Mouse (Mus musculus) cerebellum, adult 2 months (tissue): ENCODE results near the gene Fam32a.
A peak's percentile ranks its signal among the peaks of the same experiment; 100 is the strongest.

Experiments
- CTCF ChIP-seq: fragments of 200-500 bp; IDR thresholded peaks from 2 replicates; pipeline ENCODE4 v1.5.1; 2011; ENCODE audit warnings: low read depth, mild to moderate bottlenecking, control low read depth, low read length, moderate library complexity, borderline replicate concordance; ENCODE audit not compliant: insufficient read depth
- POLR2A ChIP-seq: fragments of 200-500 bp; IDR thresholded peaks from 2 replicates; pipeline ENCODE4 v1.6.1; 2011; ENCODE audit warnings: low read length, control low read depth, borderline replicate concordance; ENCODE audit not compliant: insufficient read depth

DNA sequence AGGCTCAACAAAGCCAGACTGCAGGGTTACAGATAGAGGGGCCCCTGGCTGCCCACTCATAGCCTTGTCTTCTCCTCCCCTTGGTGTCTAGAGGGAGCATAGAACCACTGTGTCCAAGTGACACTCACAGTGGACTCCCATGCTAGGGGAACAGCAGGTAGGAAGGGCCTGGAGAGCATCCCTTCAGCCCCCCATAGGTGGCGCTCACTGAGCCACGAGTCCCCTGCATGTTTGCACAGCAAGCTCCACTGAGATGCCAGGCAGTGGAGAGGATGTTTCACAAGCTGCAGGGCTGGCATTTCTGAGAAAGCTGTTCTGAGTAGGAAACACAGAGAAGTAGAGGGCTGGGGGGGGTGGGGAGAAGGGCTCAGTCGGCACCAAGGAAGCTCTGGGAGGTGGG lies 52.8 kb downstream of the Fam32a start:
- TF ChIP-seq CTCF = peak; percentile 48; the same call in 1 of the 2 replicates
- TF ChIP-seq POLR2A = no peak
